Mouse (Mus musculus) T-helper 1 cell (primary cell): ENCODE measurements around the gene Zfp2.

Source experiments
- in situ Hi-C: fragments of 300-600 bp; cut with MboI, MseI; formaldehyde crosslinking; loops from one replicate; pipeline ENCODE4 v1.15.1; 2025; ENCODE audit warnings: high pct_unique_total_duplicates

The Zfp2 gene

GRCm38 (mm10) chr11:50915671-50916320, at the start of gene Zfp2:
TSS of gene Zfp2 (minus strand) at chr11:50916165.
- in situ Hi-C loops, result no loop called here

- in situ Hi-C loops, result no loop called here
Observed at GRCm38 (mm10) chr11:50964886-50965285, 48.9 kb upstream of the Zfp2 start.

- in situ Hi-C loops, result no loop called here
Observed at GRCm38 (mm10) chr11:50953665-50954064, 37.7 kb upstream of the Zfp2 start, which contains the start of gene Prop1. TSS of gene Prop1 (minus strand) at chr11:50953765.

DNA sequence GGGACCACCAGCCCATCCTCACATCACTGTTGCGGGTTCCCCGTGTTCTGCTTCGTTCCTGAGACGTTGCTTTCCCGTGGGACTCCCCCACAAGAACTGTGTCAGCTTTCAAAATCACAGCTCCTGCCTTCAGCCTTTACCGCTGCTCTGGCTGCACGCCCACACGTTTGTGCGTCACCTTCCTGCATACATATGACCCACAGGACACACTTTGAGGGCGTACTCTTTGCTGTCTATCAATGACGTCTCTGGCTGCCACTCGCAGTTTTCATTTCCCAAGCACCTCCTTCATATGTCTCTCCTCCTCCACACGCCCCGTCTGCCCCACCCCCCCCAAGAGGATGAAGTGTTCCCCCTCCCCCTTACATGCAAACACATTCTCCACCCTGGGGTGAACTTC, 36.3 kb upstream of the Zfp2 start:
- in situ Hi-C loops, result no loop called here

- in situ Hi-C loops, result loop anchor here (5.0 to 10.0 kb wide), 2 partner anchors 89 to 669 kb away; no protein-coding TSS in a partner anchor
Observed at GRCm38 (mm10) chr11:50943506-50943905, 27.5 kb upstream of the Zfp2 start, which contains the start of gene 4933414I15Rik. TSS of gene 4933414I15Rik (minus strand) at chr11:50943765.

GRCm38 (mm10) chr11:50942386-50942785, 26.4 kb upstream of the Zfp2 start:
- in situ Hi-C loops, result loop anchor here (5.0 to 10.0 kb wide), 2 partner anchors 90 to 668 kb away; no protein-coding TSS in a partner anchor

- in situ Hi-C loops, result loop anchor here (5.0 to 10.0 kb wide), 2 partner anchors 93 to 665 kb away; no protein-coding TSS in a partner anchor
Observed at GRCm38 (mm10) chr11:50939621-50940366, 23.8 kb upstream of the Zfp2 start.

GRCm38 (mm10) chr11:50938435-50938834, 22.5 kb upstream of the Zfp2 start:
- in situ Hi-C loops, result no loop called here

DNA sequence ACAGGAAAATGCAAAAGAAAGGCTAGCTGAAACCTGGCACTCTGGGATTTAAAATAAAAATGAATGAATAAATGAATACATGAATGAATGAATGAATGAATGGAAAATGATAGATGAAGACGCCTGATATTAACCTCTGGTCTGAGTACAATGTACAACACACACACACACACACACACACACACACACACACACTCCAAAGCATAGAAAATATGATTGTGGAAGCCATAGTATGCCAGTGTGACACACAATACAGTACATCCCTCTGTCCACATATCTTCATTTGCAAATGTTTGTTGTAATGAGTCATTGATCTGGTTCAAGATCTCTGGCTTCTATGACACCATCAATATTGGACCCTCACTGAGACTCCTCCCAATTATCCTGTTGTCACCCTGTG, 16.1 kb upstream of the Zfp2 start:
- in situ Hi-C loops, result no loop called here

DNA sequence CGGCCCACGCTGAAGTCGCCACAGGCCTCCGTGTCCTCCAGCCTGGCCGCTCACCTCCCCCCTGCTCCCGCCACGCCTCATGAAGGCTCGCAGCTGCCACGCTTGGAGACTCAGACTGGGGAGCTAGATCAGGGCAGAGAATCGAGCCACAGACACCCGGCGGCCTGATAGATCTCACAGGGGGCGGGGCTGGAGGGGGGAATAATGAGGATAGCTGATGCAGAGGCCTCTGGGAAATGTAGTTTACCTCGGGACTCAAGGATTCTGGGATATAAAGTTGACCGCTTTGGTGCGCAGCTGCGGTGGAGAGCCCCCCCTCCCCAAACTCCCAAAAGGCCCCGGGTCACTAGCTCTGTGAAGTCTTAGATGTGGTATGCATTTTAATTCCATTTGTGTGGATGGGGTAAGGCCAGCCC, 15.5 kb upstream of the Zfp2 start, which contains the start of gene Zfp354b:
TSS of gene Zfp354b (minus strand) at position 183 of the 416 bp plus-strand sequence.
- in situ Hi-C loops, result no loop called here

DNA sequence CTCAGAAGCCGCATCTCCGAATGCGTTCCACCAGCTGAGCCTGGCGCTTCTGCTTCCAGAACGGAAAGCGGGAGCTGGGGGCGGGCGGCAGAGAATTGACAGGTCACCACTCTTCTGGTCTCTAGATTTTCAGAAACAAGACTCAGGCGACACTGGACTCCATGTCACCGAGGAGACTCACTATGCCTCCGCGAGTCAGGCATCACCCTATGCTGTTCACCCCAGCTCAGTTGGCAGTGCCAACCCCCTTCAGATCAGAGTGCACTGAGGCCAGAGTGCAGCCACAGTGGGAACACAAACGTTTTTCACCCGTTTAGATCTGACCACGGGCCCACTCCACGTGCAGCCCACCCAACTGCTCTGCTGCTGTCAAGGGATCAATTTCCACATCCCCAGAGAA, 15.1 kb upstream of the Zfp2 start:
- in situ Hi-C loops, result no loop called here

GRCm38 (mm10) chr11:50930469-50931014, 14.6 kb upstream of the Zfp2 start:
- in situ Hi-C loops, result no loop called here

DNA sequence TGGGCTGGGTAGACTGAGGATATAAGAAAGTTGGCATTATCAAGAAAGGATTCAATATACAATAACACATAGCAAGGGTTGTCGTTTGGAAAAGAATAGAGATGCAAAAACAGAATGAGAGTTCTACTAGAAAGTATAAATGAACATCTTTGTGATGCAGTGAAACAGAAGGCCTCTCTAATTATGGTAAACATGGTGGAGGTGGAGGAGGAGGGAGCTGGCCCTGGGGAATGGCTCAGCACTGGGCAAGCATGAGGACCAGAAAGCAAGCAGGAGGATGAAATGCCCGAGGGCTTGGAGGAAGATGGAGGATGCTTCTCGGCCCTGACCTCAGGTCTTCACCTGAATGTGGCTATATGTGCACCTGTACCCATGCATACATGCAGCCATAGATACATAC, 1.5 kb downstream of the Zfp2 start:
- in situ Hi-C loops, result no loop called here

DNA sequence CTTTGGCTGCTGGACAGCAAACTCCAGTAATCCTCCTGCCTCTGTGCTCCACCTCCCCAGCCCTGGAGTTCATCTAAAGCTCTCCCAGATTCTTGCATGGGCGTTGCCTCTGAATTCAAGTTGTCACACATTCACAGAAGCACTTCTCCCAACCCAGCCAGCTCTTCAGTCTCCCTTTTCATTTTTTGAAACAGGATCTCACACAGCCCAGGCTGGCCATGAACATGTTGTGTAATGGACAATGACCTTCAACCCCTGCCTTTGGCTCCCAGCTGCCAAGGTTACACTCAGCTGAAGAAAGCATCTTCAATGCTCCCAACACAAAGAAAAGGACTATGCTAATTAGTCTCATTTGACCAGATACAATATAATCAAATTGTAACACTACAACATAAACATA, 2.7 kb downstream of the Zfp2 start:
- in situ Hi-C loops, result no loop called here

- in situ Hi-C loops, result no loop called here
Observed at GRCm38 (mm10) chr11:50908136-50908535, 7.8 kb downstream of the Zfp2 start.

DNA sequence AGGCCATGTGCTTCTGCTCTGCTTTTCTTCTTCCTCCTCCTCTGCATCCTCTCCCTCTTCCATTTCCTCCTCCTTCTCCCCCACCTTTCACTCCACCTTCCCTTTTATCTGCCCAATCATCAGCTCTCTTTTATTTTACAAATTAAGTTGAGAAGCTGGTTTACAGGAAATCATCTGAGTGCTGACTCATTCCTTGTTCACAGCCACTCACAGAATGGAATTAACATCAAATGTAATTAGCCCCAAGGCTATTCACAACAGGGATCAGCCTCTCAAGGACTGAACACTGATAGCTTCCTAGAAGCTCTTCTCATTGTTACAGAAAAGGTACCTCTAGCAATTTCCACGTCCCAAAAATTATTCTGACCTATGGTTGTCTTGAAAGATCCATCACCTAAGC, 18.6 kb downstream of the Zfp2 start:
- in situ Hi-C loops, result no loop called here

GRCm38 (mm10) chr11:50892441-50892840, 23.5 kb downstream of the Zfp2 start:
- in situ Hi-C loops, result no loop called here

DNA sequence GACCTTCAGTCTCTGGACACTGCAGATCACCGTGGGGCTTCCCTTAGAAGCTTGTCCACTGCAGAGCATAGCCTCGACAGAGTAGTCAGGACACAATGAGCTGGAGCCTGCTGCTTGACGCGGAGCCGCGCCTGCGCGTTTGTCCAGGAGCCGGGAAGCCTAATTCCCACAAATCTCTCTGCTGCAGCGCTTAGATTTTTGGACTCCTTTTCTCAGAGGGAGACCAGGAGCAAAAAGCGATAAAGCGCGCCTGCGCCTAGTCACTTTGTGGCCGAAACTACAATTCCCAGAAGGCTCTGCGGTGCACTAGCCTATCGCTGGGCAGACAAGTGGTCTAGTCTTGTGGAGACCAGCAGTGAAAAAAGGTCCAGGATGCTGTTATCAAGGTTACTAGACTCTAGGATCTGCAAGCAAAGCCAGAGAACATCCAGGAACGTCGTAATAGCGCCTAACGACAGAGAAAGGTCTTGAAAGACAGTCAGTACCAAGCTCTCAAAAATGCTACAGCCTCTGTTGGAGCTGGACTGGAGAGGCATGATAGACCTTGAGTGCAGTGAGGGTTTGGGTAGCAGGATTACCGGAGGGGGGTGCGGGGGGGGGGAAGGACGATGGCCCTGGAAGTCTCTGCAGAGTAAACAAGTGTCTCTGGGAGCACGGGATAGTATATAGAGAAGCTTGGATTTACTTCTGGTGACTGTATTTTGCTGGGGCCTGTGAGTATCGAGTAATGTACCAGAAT, 28.4 kb downstream of the Zfp2 start, which contains the start of gene Zfp454:
TSS of gene Zfp454 (minus strand) at position 262 of the 739 bp plus-strand sequence.
- in situ Hi-C loops, result loop anchor here (10.0 kb wide), 1 partner anchor 713 kb away; the partner anchor contains the start of gene Mrnip

GRCm38 (mm10) chr11:50886933-50887293, 29.1 kb downstream of the Zfp2 start:
- in situ Hi-C loops, result loop anchor here (10.0 kb wide), 1 partner anchor 712 kb away; the partner anchor contains the start of gene Mrnip

DNA sequence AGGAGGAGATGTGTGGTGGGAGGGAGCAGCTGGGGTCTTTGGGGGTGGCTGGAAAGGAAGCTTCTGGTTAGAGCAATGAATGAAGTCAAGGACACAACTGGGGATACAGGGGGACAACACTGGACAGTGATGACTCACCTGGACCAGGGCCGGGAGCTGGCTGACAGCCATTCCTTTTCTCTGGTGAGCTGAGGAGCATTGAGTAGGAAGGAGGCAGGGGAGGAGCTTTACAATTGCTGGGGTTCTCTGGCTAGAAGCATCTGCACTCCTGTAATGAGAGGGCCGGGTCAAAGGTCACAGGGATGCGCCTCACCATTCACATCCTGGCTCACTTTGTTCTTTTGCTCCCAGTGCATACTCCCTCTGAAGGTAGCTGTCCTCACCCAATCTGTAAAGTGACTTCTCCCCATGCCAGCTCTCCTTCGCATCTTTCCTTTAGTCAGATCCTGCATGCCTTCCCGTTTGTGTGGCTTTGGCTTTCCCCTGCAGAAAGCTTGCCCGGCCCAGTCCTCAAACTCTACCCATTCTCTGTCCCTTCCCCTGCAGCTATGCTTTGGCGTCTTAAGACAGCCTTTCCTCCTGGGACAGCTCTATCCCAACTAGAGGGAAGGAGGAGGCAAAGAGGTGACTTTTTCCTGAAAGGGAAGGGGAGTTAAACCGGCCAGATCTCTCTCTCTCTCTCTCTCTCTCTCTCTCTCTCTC, 29.6 kb downstream of the Zfp2 start:
- in situ Hi-C loops, result loop anchor here (10.0 kb wide), 1 partner anchor 712 kb away; the partner anchor contains the start of gene Mrnip

GRCm38 (mm10) chr11:50883756-50884155, 32.2 kb downstream of the Zfp2 start:
- in situ Hi-C loops, result loop anchor here (10.0 kb wide), 1 partner anchor 709 kb away; the partner anchor contains the start of gene Mrnip
